Mouse (Mus musculus) cerebellum, postnatal 25 days (tissue): ENCODE measurements around the gene Plppr2.

Source experiments
- DNase-seq, 2 experiments: peaks; one replicate each; pipeline ENCODE4 v3.0.0; 2021; ENCODE audit warnings: mixed read lengths in 2 of 2

Plppr2 gene

GRCm38 (mm10) chr9:21936692-21937570, at the start of gene Plppr2:
Plppr2 (plus strand) TSS chr9:21937033.
- peak; percentile 99 to 100 for DNase-seq

- no peak for DNase-seq
These were observed 47.6 kb upstream of the Plppr2 start for GRCm38 (mm10) chr9:21889229-21889628.

GRCm38 (mm10) chr9:21901223-21901820, 35.5 kb upstream of the Plppr2 start:
- DNase-seq: peak; percentile 71 to 82

GRCm38 (mm10) chr9:21904031-21904430, 32.8 kb upstream of the Plppr2 start:
- DNase-seq: no peak

- no peak for DNase-seq
These were observed 28.6 kb upstream of the Plppr2 start for GRCm38 (mm10) chr9:21908216-21908615.

GRCm38 (mm10) chr9:21909474-21910223, 27.2 kb upstream of the Plppr2 start:
- peak; percentile 55 to 58 for DNase-seq

- no peak for DNase-seq
These were observed 19.9 kb upstream of the Plppr2 start for GRCm38 (mm10) chr9:21916851-21917492.

GRCm38 (mm10) chr9:21917493-21918034, 19.3 kb upstream of the Plppr2 start:
- DNase-seq: peak in 1 of 2 experiments; percentile 68

GRCm38 (mm10) chr9:21918035-21918592, 18.7 kb upstream of the Plppr2 start, which contains the start of gene Rab3d:
Rab3d (minus strand) TSS chr9:21918192.
- peak; percentile 89 to 96 for DNase-seq

- no peak for DNase-seq
These were observed 18.0 kb upstream of the Plppr2 start for GRCm38 (mm10) chr9:21918692-21919384.

- no peak for DNase-seq
These were observed 13.8 kb upstream of the Plppr2 start for GRCm38 (mm10) chr9:21923036-21923435.

GRCm38 (mm10) chr9:21923490-21924098, 13.2 kb upstream of the Plppr2 start:
- DNase-seq: no peak

- DNase-seq: peak; percentile 57 to 80
These were observed 12.7 kb upstream of the Plppr2 start for GRCm38 (mm10) chr9:21924099-21924493.

- DNase-seq: no peak
These were observed 11.8 kb upstream of the Plppr2 start for GRCm38 (mm10) chr9:21925034-21925433.

GRCm38 (mm10) chr9:21925506-21925905, 11.3 kb upstream of the Plppr2 start:
- DNase-seq: no peak

GRCm38 (mm10) chr9:21926155-21926554, 10.7 kb upstream of the Plppr2 start:
- DNase-seq: peak in 1 of 2 experiments; percentile 6

- DNase-seq: peak in 1 of 2 experiments; percentile 6
These were observed 10.0 kb upstream of the Plppr2 start for GRCm38 (mm10) chr9:21926784-21927183.

GRCm38 (mm10) chr9:21927208-21927753, 9.6 kb upstream of the Plppr2 start, which contains the start of the genes Ccdc159 and Tmem205:
Ccdc159 (plus strand) TSS chr9:21927471.
Tmem205 (minus strand) TSS chr9:21927556.
- DNase-seq: peak; percentile 91 to 94

- DNase-seq: no peak
These were observed 7.6 kb upstream of the Plppr2 start for GRCm38 (mm10) chr9:21929208-21929607.

GRCm38 (mm10) chr9:21932006-21932405, 4.8 kb upstream of the Plppr2 start:
- DNase-seq: no peak
